Comparison of ENCODE assay signal across 8 mouse cellular contexts in the genomic region with DNA sequence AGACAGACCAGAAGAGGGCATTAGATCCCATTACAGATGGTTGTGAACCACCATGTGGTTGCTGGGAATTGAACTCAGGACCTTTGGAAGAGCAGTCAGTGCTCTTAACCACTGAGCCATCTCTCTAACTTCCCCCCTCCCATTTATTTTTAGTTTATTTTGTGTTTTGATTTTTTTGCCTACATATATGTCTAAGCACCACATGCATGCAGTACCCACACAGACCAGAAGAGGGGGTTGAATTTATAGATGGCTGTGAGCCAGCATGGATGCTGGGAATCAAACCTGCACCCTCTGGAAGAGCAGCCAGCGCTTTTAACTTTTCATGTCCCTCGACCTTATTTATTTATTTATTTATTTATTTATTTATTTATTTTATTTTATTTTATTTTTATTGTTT. TPM values are rescaled to one million over a fixed set of nuclear protein-coding genes. Genes with fewer than 3 reads are reported as not detected.
DNase-seq lines count a peak whose midpoint lies in the region; ATAC-seq and TF ChIP-seq lines count a peak whose summit lies in the region.
"Not testable (repeated sequence)": the region's sequence is repeated elsewhere in the genome, so short reads cannot be mapped to it uniquely, and the experiment has no call there.

No protein-coding gene starts in this region.

- not testable (repeated sequence) for H3K79me2 ChIP-seq in heart, adult 2 months (replicated peaks; ENCODE audit: control insufficient read depth, insufficient read depth, low read length)

- 90% methylated on average over 2 of the region's 2 CpGs for WGBS in cerebellum, adult 2 months
- WGBS in heart, adult 2 months, result 87% methylated on average over 2 of the region's 2 CpGs
- 91% methylated on average over 2 of the region's 2 CpGs for WGBS in kidney, postnatal 0 days
- WGBS in lung, embryonic 14.5 days, result 84% methylated on average over 2 of the region's 2 CpGs

- H3K36me3 ChIP-seq in G1E (replicated peaks), result peaks cover 72% of the 10 kb centered on the region
- H3K36me3 ChIP-seq in heart, adult 2 months (ENCODE audit: control insufficient read depth, insufficient read depth, low read length), result not testable (repeated sequence)
- H3K36me3 ChIP-seq in kidney, postnatal 0 days (ENCODE audit: insufficient read depth, low read length), result peaks cover 33% of the 10 kb centered on the region; the same call in 1 of the 2 replicates
- peaks cover 35% of the 10 kb centered on the region for H3K36me3 ChIP-seq in lung, embryonic 14.5 days (ENCODE audit: insufficient read depth)

- H3K27ac ChIP-seq in cerebellum, adult 2 months (ENCODE audit: insufficient read depth, low read length); heart, adult 2 months; kidney, postnatal 0 days; lung, embryonic 14.5 days (ENCODE audit: low read depth): not testable (repeated sequence)

- not testable (repeated sequence) for H3K9ac ChIP-seq in heart, adult 2 months (ENCODE audit: low read depth, low read length); kidney, postnatal 0 days (ENCODE audit: low read depth, low read length); lung, embryonic 14.5 days

- H3K27me3 ChIP-seq in G1E (ENCODE audit: insufficient read depth, low read length); cerebellum, adult 2 months (ENCODE audit: control insufficient read depth, insufficient read depth, low read length); heart, adult 2 months (ENCODE audit: control insufficient read depth, insufficient read depth, low read length); kidney, postnatal 0 days (ENCODE audit: insufficient read depth, low read length); lung, embryonic 14.5 days (ENCODE audit: insufficient read depth, low read length): not testable (repeated sequence)

- intact Hi-C loops in heart, adult 2 months (cut with DNase I), result loop anchor here (5.0 kb wide), 1 partner anchor 43 kb away; no protein-coding TSS in a partner anchor

- not testable (repeated sequence) for H3K9me3 ChIP-seq in G1E (replicated peaks); kidney, postnatal 0 days (replicated peaks; ENCODE audit: low read length); lung, embryonic 14.5 days (ENCODE audit: low read depth, low read length)

- TF ChIP-seq EP300 in heart, adult 2 months (IDR thresholded peaks at IDR 0.05; ENCODE audit: insufficient read depth, low read depth, low read length), result not testable (repeated sequence)

- 0 out of 2 replicates have a peak, but pooled peaks have one; percentile 22 for TF ChIP-seq CTCF in G1E (IDR thresholded peaks at IDR 0.05; ENCODE audit: low read depth, low read length)
- TF ChIP-seq CTCF in cerebellum, adult 2 months (IDR thresholded peaks at IDR 0.05; ENCODE audit: borderline replicate concordance, insufficient read depth, low read depth, low read length), result peak; percentile 22; the same call in 1 of the 2 replicates
- peak; percentile 66 for TF ChIP-seq CTCF in heart, adult 2 months (IDR thresholded peaks at IDR 0.05)
- TF ChIP-seq CTCF in kidney, postnatal 0 days (IDR thresholded peaks at IDR 0.05; ENCODE audit: low read depth), result peak; percentile 51
- TF ChIP-seq CTCF in lung, embryonic 14.5 days (IDR thresholded peaks at IDR 0.05; ENCODE audit: low read depth), result peak; percentile 48

- not testable (repeated sequence) for H3K4me1 ChIP-seq in G1E (ENCODE audit: insufficient read depth, low read depth, low read length); cerebellum, adult 2 months (ENCODE audit: control insufficient read depth, insufficient read depth, low read length); heart, adult 2 months (ENCODE audit: control insufficient read depth, insufficient read depth, low read length); kidney, postnatal 0 days (replicated peaks; ENCODE audit: insufficient read depth, low read length); lung, embryonic 14.5 days (ENCODE audit: insufficient read depth)

- peak; percentile 39 for DNase-seq in CD4-positive helper T cell, adult 2 months (ENCODE audit: low read depth, low spot score)
- not testable (repeated sequence) for DNase-seq in G1E (ENCODE audit: low spot score); cerebellum, adult 2 months; heart, adult 2 months; kidney, postnatal 0 days (ENCODE audit: low spot score)
- peak; percentile 24 for DNase-seq in lung, embryonic 14.5 days
- peak; percentile 67 for DNase-seq in naive thymus-derived CD4-positive, alpha-beta T cell, adult 2 months (ENCODE audit: low read depth)
- peak; percentile 51 for DNase-seq in thymus, postnatal 14 days

- not testable (repeated sequence) for TF ChIP-seq POLR2A in cerebellum, adult 2 months (IDR thresholded peaks at IDR 0.05; ENCODE audit: borderline replicate concordance, insufficient read depth, low read length); heart, adult 2 months (IDR thresholded peaks at IDR 0.05; ENCODE audit: insufficient read depth, low read depth, low read length)

- not testable (repeated sequence) for ATAC-seq in G1E (ENCODE audit: extremely low read depth, insufficient number of reproducible peaks, low FRiP score, poor library complexity, severe bottlenecking); kidney, postnatal 0 days (replicated peaks; ENCODE audit: low FRiP score, low read depth); lung, embryonic 14.5 days (ENCODE audit: insufficient read depth)

- not testable (repeated sequence) for H3K4me2 ChIP-seq in kidney, postnatal 0 days (ENCODE audit: low read length); lung, embryonic 14.5 days

- not testable (repeated sequence) for H3K4me3 ChIP-seq in G1E (ENCODE audit: low read depth, low read length); cerebellum, adult 2 months (replicated peaks; ENCODE audit: insufficient read depth, low read depth, low read length); heart, adult 2 months; kidney, postnatal 0 days (replicated peaks; ENCODE audit: low read depth, low read length); lung, embryonic 14.5 days (ENCODE audit: low read depth, low read length)

RNA-seq across cellular contexts. Expression of gene Coq8b, which starts 11.3 kb away (rescaled TPM):
- total RNA-seq in G1E (2014; fragmentation: Nextera tagmentation), result 19.3 and 30.4 TPM in 2 replicates
- 25.3 and 25.5 TPM in 2 replicates for total RNA-seq in G1E (2017)
- polyA plus RNA-seq in G1E (2012), result 62.2 and 65.3 TPM in 2 replicates
- 20.8 and 23.9 TPM in 2 replicates for polyA plus RNA-seq in cerebellum, adult 2 months (2012; rRNA removed)
- total RNA-seq in heart, adult 2 months (2021), result 1 to 10 TPM; 7.5 to 8.3 TPM
- 11.6 and 19.4 TPM in 2 replicates for polyA plus RNA-seq in heart, adult 2 months (2012; rRNA removed)
- polyA plus RNA-seq in kidney, postnatal 0 days (2015; fragmentation: Nextera tagmentation; extraction: Ambion mirVana), result 20.8 and 22.0 TPM in 2 replicates
- 12.8 and 13.7 TPM in 2 replicates for polyA plus RNA-seq in lung, embryonic 14.5 days (2014; fragmentation: Nextera tagmentation; extraction: Ambion mirVana)

RNA-seq across cellular contexts. Expression of gene Numbl, which starts 14.1 kb away (rescaled TPM):
- total RNA-seq in G1E (2014; fragmentation: Nextera tagmentation) (2.9 and 4.5 TPM in 2 replicates), G1E (2017) (1.3 and 1.6 TPM in 2 replicates)
- 5.7 TPM in 2 replicates for polyA plus RNA-seq in G1E (2012)
- 56.7 and 64.1 TPM in 2 replicates for polyA plus RNA-seq in cerebellum, adult 2 months (2012; rRNA removed)
- total RNA-seq in heart, adult 2 months (2021), result 1 to 10 TPM; 3.7 to 6.1 TPM
- polyA plus RNA-seq in heart, adult 2 months (2012; rRNA removed), result 7.8 and 9.7 TPM in 2 replicates
- 12.6 and 13.0 TPM in 2 replicates for polyA plus RNA-seq in kidney, postnatal 0 days (2015; fragmentation: Nextera tagmentation; extraction: Ambion mirVana)
- polyA plus RNA-seq in lung, embryonic 14.5 days (2014; fragmentation: Nextera tagmentation; extraction: Ambion mirVana), result 15.2 and 16.2 TPM in 2 replicates

RNA-seq across cellular contexts. Expression of gene Itpkc, which starts 15.6 kb away (rescaled TPM):
- 5.3 and 6.6 TPM in 2 replicates for total RNA-seq in G1E (2014; fragmentation: Nextera tagmentation)
- 4.6 TPM in 2 replicates for total RNA-seq in G1E (2017)
- 3.5 and 3.9 TPM in 2 replicates for polyA plus RNA-seq in G1E (2012)
- polyA plus RNA-seq in cerebellum, adult 2 months (2012; rRNA removed), result 12.4 and 13.2 TPM in 2 replicates
- 1 to 10 TPM; 4.2 to 4.8 TPM for total RNA-seq in heart, adult 2 months (2021)
- polyA plus RNA-seq in heart, adult 2 months (2012; rRNA removed), result 4.2 and 4.4 TPM in 2 replicates
- 3.4 and 3.6 TPM in 2 replicates for polyA plus RNA-seq in kidney, postnatal 0 days (2015; fragmentation: Nextera tagmentation; extraction: Ambion mirVana)
- 5.4 and 5.9 TPM in 2 replicates for polyA plus RNA-seq in lung, embryonic 14.5 days (2014; fragmentation: Nextera tagmentation; extraction: Ambion mirVana)

RNA-seq across cellular contexts. Expression of gene Snrpa, which starts 48.0 kb away (rescaled TPM):
- total RNA-seq in G1E (2014; fragmentation: Nextera tagmentation) (249 and 291 TPM in 2 replicates), G1E (2017) (96.6 and 101 TPM in 2 replicates)
- 608 and 872 TPM in 2 replicates for polyA plus RNA-seq in G1E (2012)
- polyA plus RNA-seq in cerebellum, adult 2 months (2012; rRNA removed), result 158 and 173 TPM in 2 replicates
- total RNA-seq in heart, adult 2 months (2021), result 10 to 100 TPM; 40.6 to 41.3 TPM
- polyA plus RNA-seq in heart, adult 2 months (2012; rRNA removed), result 85.0 and 87.1 TPM in 2 replicates
- 160 and 174 TPM in 2 replicates for polyA plus RNA-seq in kidney, postnatal 0 days (2015; fragmentation: Nextera tagmentation; extraction: Ambion mirVana)
- 293 and 320 TPM in 2 replicates for polyA plus RNA-seq in lung, embryonic 14.5 days (2014; fragmentation: Nextera tagmentation; extraction: Ambion mirVana)

RNA-seq across cellular contexts. Expression of gene BC024978, which starts 48.5 kb away (rescaled TPM):
- total RNA-seq in G1E (2014; fragmentation: Nextera tagmentation) (14.5 and 15.5 TPM in 2 replicates), G1E (2017) (2.7 and 3.3 TPM in 2 replicates)
- 3.5 and 4.8 TPM in 2 replicates for polyA plus RNA-seq in G1E (2012)
- polyA plus RNA-seq in cerebellum, adult 2 months (2012; rRNA removed), result 17.9 and 18.8 TPM in 2 replicates
- total RNA-seq in heart, adult 2 months (2021), result 10 to 100 TPM; 14.2 TPM
- 11.3 and 13.9 TPM in 2 replicates for polyA plus RNA-seq in heart, adult 2 months (2012; rRNA removed)
- polyA plus RNA-seq in kidney, postnatal 0 days (2015; fragmentation: Nextera tagmentation; extraction: Ambion mirVana), result 2.2 and 3.1 TPM in 2 replicates
- polyA plus RNA-seq in lung, embryonic 14.5 days (2014; fragmentation: Nextera tagmentation; extraction: Ambion mirVana), result 3.2 and 3.8 TPM in 2 replicates
